Mouse (Mus musculus) heart, embryonic 15.5 days (tissue): ENCODE measurements around the gene Ankrd63. TPM values are rescaled to one million over a fixed set of nuclear protein-coding genes. Genes with fewer than 3 reads are reported as not detected.

Source experiments
- ATAC-seq: fragments of 200-750 bp; cut with Nextera tagmentation; replicated peaks from 2 replicates; pipeline ENCODE4 v1.8.0; 2017; ENCODE audit warnings: low read depth, moderate TSS enrichment; ENCODE audit not compliant: insufficient number of reproducible peaks, insufficient read depth, low FRiP score
- H3K27ac ChIP-seq: fragments of 300-500 bp; sonication (generic); 2 replicates; pipeline ENCODE4 v1.5.1; 2015; ENCODE audit warnings: mild to moderate bottlenecking, inconsistent platforms
- H3K27me3 ChIP-seq: fragments of 300-500 bp; sonication (generic); 2 replicates; pipeline ENCODE4 v1.6.1; 2015; ENCODE audit warnings: inconsistent platforms
- H3K36me3 ChIP-seq: fragments of 300-500 bp; sonication (generic); 2 replicates; pipeline ENCODE4 v1.6.1; 2015; ENCODE audit warnings: mild to moderate bottlenecking, inconsistent platforms
- H3K4me1 ChIP-seq: fragments of 300-500 bp; sonication (generic); replicated peaks from 2 replicates; pipeline ENCODE4 v1.6.1; 2015; ENCODE audit warnings: inconsistent platforms
- H3K4me2 ChIP-seq: fragments of 300-500 bp; sonication (generic); 2 replicates; pipeline ENCODE4 v1.6.1; 2015; ENCODE audit warnings: inconsistent platforms, mild to moderate bottlenecking, moderate library complexity
- H3K4me3 ChIP-seq: fragments of 300-500 bp; sonication (generic); 2 replicates; pipeline ENCODE4 v1.5.1; 2015; ENCODE audit warnings: mild to moderate bottlenecking, inconsistent platforms
- H3K9ac ChIP-seq: fragments of 300-500 bp; sonication (generic); 2 replicates; pipeline ENCODE4 v1.6.1; 2015; ENCODE audit warnings: mild to moderate bottlenecking, inconsistent platforms
- H3K9me3 ChIP-seq: fragments of 300-500 bp; sonication (generic); replicated peaks from 2 replicates; pipeline ENCODE4 v1.6.1; 2016; ENCODE audit warnings: inconsistent platforms
- WGBS: fragments of 180-500 bp; shearing (Covaris S2); methylation state at CpG from one replicate; pipeline ENCODE4 v1.1.7; 2015; ENCODE audit warnings: mixed read lengths; 5-methylcytosine and 5-hydroxymethylcytosine counted together
- polyA plus RNA-seq: library from polyadenylated mRNA; unstranded; fragments of >200 nt; fragmentation: Nextera tagmentation; extraction: Ambion mirVana; gene quantifications from 2 replicates; pipeline ENCODE4 v1.2.1, GENCODE M21; 2015

Ankrd63 gene
- polyA plus RNA-seq, 1 experiment from 2014 or later = 2.7 TPM

DNA sequence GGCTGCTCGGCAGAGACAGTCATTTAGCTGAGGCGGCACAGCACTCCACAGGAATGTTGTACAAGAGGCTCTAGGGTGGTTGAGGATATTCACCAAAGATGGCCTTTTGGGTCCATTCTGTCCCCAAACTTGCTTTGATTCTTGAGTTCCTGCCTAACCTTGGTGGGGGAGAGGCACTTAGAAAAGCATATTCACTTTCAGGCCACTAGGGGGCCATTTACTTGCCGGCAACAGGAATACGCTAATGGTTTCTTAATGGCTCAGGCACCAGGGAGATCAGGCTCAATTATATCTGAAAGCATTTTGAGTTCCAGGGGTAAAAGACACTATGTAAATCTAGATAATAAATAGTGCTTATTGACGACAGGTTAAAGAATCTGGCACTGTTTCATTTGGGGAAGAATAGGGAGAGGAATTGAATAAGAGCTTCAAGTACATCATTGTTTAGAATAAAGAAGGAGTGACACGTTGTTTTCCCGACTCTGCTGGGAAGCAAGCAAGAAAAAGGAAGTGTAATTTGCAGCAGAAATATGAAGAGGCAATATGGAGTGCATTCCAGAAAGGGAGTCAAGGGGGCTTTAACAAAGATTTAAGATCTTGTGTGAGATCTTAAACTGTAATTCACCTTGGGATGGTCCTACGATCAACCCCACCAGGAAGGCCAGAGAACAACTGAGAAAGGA is 39.6 kb upstream of the Ankrd63 start:
- H3K4me1 ChIP-seq = peaks cover 34% of the 10 kb centered on the region
- no peak overlapping the region for H3K4me3 ChIP-seq
- H3K36me3 ChIP-seq = no peaks in the 10 kb centered on the region
- no peak overlapping the region for H3K9ac ChIP-seq
- 26% methylated on average over 8 of the region's 8 CpGs for WGBS
- H3K27ac ChIP-seq = no peak overlapping the region
- peaks cover 15% of the 10 kb centered on the region for H3K27me3 ChIP-seq
- no peak for ATAC-seq
- H3K9me3 ChIP-seq = no peaks in the 10 kb centered on the region
- H3K4me2 ChIP-seq = no peak overlapping the region

DNA sequence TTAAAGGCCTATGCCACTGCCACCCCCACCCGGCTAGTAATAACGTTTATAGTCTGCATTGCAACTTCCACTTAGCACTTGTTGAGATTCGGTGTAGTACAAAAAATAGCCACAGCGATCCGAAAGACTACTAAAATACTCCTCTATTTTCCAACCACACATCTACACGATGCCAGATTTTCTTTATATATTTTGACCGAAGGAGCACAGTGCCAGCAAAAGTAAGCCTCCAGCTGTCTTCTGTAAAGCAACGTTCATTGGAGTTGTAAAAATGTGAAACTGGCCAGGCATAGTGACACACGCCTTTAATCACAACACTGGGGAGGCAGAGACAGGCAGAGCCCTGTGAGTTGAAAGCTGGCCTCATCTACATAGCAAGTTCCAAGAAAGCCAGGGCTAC is 37.4 kb upstream of the Ankrd63 start:
- ATAC-seq = no peak
- Histone ChIP-seq H3K27me3 (peaks cover 15% of the 10 kb centered on the region), H3K36me3 (no peaks in the 10 kb centered on the region), H3K9me3 (no peaks in the 10 kb centered on the region), H3K4me1 (peaks cover 17% of the 10 kb centered on the region), H3K4me2 (no peak overlapping the region), H3K4me3 (no peak overlapping the region), H3K27ac (no peak overlapping the region), H3K9ac (no peak overlapping the region)
- 57% methylated on average over 9 of the region's 9 CpGs for WGBS

DNA sequence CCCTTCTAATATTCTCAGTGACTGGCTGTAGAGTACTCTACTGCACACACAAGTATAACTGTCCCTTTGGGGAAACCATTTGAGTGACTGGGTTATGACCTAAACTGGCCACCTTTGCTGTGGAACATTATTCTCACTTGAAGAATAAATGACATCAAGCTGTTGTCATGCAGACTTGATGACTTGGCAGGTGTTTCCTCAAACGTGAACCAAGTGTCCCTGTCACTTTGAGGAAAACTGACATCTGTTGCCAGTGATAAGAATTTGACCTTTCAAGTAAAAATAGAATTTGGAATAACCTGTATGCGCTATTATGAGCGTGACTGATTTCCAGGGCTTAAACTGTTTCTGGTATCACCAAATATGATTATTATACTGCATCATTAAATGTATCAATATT is 36.6 kb upstream of the Ankrd63 start:
- WGBS = 42% methylated on average over 3 of the region's 3 CpGs

DNA sequence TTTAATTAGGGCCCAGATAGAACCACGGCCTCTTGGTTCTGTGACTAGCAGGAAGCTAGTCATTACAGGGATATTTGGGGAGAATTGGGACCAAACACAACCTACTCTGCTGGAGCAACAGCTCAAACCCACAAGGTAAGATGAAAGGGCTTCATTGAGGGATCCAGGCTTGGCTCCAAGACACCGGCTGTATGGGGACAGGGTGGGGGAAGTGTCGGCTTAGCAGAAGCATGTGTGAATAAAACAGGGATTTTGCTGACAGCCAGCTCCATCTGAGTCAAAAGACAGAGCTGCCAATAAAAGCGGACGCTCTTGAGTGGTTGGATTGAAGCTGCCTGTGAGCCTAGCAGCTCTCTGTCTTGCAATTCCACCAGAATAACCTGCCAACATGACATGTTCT is 29.6 kb upstream of the Ankrd63 start:
- 50% methylated on average over 5 of the region's 5 CpGs for WGBS
- Histone ChIP-seq H3K9me3 (no peaks in the 10 kb centered on the region), H3K4me1 (peaks cover 24% of the 10 kb centered on the region), H3K4me2 (no peak overlapping the region), H3K4me3 (no peak overlapping the region), H3K36me3 (no peaks in the 10 kb centered on the region), H3K9ac (no peak overlapping the region), H3K27me3 (peaks cover 16% of the 10 kb centered on the region; the same call in 1 of the 2 replicates), H3K27ac (no peak overlapping the region)
- ATAC-seq = no peak

More for the DNA sequence above, 36.6 kb upstream of the Ankrd63 start:
- peaks cover 15% of the 10 kb centered on the region for H3K27me3 ChIP-seq
- no peak overlapping the region for H3K9ac ChIP-seq
- no peaks in the 10 kb centered on the region for H3K36me3 ChIP-seq
- H3K9me3 ChIP-seq = no peaks in the 10 kb centered on the region
- ATAC-seq = no peak
- no peak overlapping the region for H3K27ac ChIP-seq
- no peak overlapping the region for H3K4me3 ChIP-seq
- H3K4me2 ChIP-seq = no peak overlapping the region
- H3K4me1 ChIP-seq = peaks cover 17% of the 10 kb centered on the region

DNA sequence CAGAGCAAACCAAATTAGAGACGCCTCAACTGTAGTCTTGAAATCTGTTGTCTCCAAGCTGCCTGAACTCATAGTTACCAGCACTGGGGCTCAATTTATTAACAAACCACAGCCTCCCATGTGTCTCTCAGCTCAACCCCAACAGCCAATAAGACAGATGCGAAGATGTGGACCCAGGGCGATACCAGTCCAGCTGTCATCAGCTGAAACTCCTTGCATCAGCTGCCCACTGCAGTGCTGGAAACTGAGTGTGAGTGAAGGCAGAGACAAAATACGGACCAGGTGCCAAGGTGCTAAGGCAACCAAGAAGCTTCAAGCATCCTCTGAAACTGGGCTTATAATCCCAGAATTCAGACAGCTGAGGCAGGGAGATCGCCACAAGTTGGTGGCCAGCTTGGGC is 28.2 kb upstream of the Ankrd63 start:
- no peaks in the 10 kb centered on the region for H3K9me3 ChIP-seq
- H3K4me1 ChIP-seq = peaks cover 33% of the 10 kb centered on the region
- no peak overlapping the region for H3K4me2 ChIP-seq
- no peak overlapping the region for H3K4me3 ChIP-seq
- H3K36me3 ChIP-seq = no peaks in the 10 kb centered on the region
- H3K27me3 ChIP-seq = peaks cover 16% of the 10 kb centered on the region; the same call in 1 of the 2 replicates
- H3K9ac ChIP-seq = no peak overlapping the region
- H3K27ac ChIP-seq = no peak overlapping the region
- WGBS = 79% methylated on average over 5 of the region's 5 CpGs
- no peak for ATAC-seq

DNA sequence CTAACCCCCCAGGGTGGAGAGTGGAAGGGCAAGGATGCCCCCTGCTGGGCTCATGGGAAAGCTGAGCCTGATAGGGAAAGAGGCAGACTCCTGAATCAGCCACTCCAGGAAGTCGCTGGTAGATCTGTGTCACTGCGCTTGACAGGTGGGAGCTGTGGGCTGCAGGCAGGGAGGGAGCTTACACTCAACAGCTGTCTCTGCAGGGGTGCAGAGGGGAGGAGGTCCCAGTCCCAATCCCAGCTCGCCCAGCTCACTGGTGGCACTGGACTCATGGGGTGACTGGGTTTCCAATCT is 26.8 kb upstream of the Ankrd63 start:
- H3K36me3 ChIP-seq = no peaks in the 10 kb centered on the region
- H3K4me2 ChIP-seq = no peak overlapping the region
- peak; percentile 42 for ATAC-seq
- peaks cover 33% of the 10 kb centered on the region for H3K4me1 ChIP-seq
- WGBS = 12% methylated on average over 3 of the region's 3 CpGs
- H3K4me3 ChIP-seq = no peak overlapping the region
- no peak overlapping the region for H3K9ac ChIP-seq
- no peak overlapping the region for H3K27ac ChIP-seq
- H3K27me3 ChIP-seq = peaks cover 16% of the 10 kb centered on the region; the same call in 1 of the 2 replicates
- no peaks in the 10 kb centered on the region for H3K9me3 ChIP-seq

DNA sequence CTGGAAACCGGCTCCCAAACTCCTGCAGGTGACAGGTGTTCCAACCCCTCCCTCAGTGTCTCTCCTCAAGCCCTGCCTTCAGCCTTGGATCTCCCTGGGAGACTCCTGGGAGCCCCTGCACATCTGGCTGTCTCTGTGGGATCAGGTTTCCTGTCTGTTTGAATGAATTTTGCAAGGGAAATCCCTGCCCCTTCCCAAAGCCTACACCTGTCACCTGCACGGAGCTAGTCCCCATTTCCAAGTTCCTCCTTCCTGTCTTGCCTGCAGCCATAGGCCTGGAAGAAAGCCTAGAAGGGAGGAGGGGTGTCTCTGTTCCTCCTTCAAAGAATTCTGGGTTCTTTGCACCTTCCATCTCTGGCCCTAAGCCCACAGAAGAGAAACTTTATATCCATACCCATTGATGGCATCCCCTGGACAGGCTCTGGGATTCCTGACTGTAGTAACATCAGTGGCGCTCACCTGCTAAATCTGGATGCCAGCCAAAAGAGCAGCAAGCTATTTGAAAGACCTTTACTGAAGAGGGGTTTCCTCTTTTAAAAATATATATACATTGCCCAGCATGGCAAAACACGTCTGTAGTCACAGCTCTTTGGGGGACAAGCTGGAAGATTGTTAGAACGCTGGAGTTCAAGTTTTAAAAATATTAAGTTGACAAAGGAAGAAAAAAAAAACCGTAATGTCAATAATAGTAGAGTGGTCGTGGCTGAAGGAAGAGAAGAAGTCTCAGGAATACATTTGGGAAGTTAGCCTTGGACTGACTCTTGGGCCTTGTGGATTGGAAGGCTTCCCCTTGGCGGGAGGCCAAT is 26.3 kb upstream of the Ankrd63 start:
- Histone ChIP-seq H3K9ac (no peak overlapping the region), H3K4me3 (no peak overlapping the region), H3K27me3 (peaks cover 16% of the 10 kb centered on the region; the same call in 1 of the 2 replicates), H3K27ac (no peak overlapping the region), H3K36me3 (no peaks in the 10 kb centered on the region), H3K9me3 (no peaks in the 10 kb centered on the region), H3K4me2 (no peak overlapping the region), H3K4me1 (peaks cover 33% of the 10 kb centered on the region)
- no peak; the same call in 1 of the 2 replicates for ATAC-seq
- WGBS = 32% methylated on average over 8 of the region's 8 CpGs

DNA sequence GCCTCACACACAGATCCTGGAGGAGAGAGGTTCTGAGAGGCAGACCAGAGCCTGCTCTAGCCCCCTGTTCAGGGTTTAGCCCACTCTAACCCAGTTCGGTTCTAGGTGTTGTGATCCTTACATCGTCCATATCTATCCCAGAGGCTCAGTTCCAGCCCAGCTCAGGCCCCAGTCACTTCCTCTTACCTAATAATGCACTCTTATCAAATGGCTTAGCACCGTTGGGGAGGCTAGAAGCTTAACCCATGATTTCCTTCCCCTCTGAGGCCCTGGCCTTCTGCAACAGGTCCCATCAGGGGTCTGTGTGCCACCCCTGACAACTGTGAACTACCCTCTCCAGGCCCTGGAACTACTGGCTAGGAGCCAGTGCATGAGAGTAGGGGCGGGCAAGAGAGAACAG is 25.4 kb upstream of the Ankrd63 start:
- Histone ChIP-seq H3K27me3 (peaks cover 15% of the 10 kb centered on the region; the same call in 1 of the 2 replicates), H3K4me2 (no peak overlapping the region), H3K9ac (no peak overlapping the region), H3K9me3 (no peaks in the 10 kb centered on the region), H3K4me3 (no peak overlapping the region), H3K4me1 (peaks cover 33% of the 10 kb centered on the region), H3K36me3 (no peaks in the 10 kb centered on the region), H3K27ac (peak overlapping the region; percentile 21)
- WGBS = 27% methylated on average over 4 of the region's 4 CpGs
- peak; percentile 19; the same call in 1 of the 2 replicates for ATAC-seq

DNA sequence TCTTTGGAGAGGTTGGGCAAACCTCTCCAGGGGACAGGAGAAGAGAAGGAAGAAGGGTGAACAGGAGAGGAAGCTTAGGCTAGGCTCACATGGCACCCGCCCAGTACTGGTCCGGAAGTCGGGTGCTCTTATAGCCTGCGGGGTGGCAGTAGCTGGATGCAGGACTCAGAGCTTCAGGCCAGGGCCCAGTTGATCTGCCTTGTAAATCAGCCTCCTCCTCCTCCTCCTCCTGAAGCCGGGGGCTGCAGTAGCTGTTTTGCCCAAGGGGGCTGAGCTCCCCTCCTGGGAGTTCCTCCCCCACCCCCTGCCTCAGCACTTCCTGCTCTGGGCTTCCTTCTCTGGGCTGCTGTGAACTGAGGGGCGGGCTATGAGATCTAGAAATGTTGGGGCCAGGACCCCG is 24.6 kb upstream of the Ankrd63 start, which contains the start of gene Plcb2:
Gene Plcb2 (minus strand): TSS at position 102 of the 400 bp plus-strand sequence.
- ATAC-seq = peak; percentile 8; the same call in 1 of the 2 replicates
- Histone ChIP-seq H3K27me3 (0 out of 2 replicates have a peak, but pooled peaks cover 8% of the 10 kb centered on the region), H3K4me2 (peak within 1 kb of the TSS; percentile 21), H3K4me1 (peaks cover 37% of the 10 kb centered on the region), H3K4me3 (peak within 1 kb of the TSS; percentile 2; the same call in 1 of the 2 replicates), H3K27ac (peak within 1 kb of the TSS; percentile 21), H3K9ac (peak within 1 kb of the TSS; percentile 37; the same call in 1 of the 2 replicates), H3K36me3 (no peaks in the 10 kb centered on the region), H3K9me3 (no peaks in the 10 kb centered on the region)
- WGBS = 18% methylated on average over 7 of the region's 7 CpGs

DNA sequence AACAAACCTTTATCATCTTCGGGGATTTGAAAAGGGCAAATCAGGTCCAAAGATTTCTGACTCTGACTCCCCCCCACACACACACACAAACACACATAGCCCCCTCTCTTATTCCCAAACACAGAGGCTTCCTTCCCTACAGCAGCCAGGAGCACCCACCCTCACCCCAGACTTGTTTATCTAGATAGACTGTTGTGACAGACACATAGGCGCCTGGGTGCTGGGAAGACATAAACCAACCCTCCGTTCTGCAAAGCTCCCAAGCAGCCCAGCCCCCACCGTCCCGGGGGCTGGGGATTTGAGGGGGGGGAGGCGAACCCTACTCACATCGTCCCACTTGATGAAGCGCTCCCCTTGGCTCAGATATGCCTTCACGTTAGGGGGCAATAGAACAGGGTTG is 24.1 kb upstream of the Ankrd63 start:
- 0 out of 2 replicates have a peak overlapping the region, but pooled peaks have one; percentile 37 for H3K9ac ChIP-seq
- no peak overlapping the region; the same call in 1 of the 2 replicates for H3K27ac ChIP-seq
- no peaks in the 10 kb centered on the region for H3K36me3 ChIP-seq
- H3K9me3 ChIP-seq = no peaks in the 10 kb centered on the region
- peak overlapping the region; percentile 2; the same call in 1 of the 2 replicates for H3K4me3 ChIP-seq
- ATAC-seq = no peak
- H3K4me1 ChIP-seq = peaks cover 41% of the 10 kb centered on the region
- WGBS = 32% methylated on average over 9 of the region's 9 CpGs
- H3K27me3 ChIP-seq = 0 out of 2 replicates have a peak, but pooled peaks cover 8% of the 10 kb centered on the region
- peak overlapping the region; percentile 21 for H3K4me2 ChIP-seq

DNA sequence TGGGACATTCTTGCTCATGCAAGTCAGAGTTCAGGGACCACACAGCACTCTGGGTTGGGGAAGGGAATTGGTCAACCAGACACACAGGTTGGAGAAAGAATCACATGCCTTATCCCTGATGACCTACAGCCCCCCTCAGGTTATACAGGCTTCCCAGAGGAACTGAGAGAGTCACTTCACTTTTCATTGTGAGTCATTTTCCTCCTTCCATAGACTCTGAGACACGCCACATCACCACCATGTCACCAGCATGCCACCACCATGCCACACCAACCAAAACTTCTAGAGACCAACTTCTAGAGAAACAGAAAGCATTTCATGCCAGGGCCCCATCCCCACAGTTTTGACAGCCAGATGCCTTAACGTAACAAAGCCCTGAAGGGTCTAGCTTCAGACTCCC is 23.1 kb upstream of the Ankrd63 start:
- Histone ChIP-seq H3K4me3 (no peak overlapping the region), H3K27me3 (0 out of 2 replicates have a peak, but pooled peaks cover under 1% of the 10 kb centered on the region), H3K9ac (no peak overlapping the region), H3K4me2 (no peak overlapping the region), H3K36me3 (no peaks in the 10 kb centered on the region), H3K9me3 (no peaks in the 10 kb centered on the region), H3K4me1 (peaks cover 44% of the 10 kb centered on the region), H3K27ac (no peak overlapping the region)
- WGBS = 85% methylated on average over 2 of the region's 2 CpGs
- ATAC-seq = no peak
